Mouse (Mus musculus) testis, adult 2 months (tissue): ENCODE measurements around the gene Draxin. TPM values are rescaled to one million over a fixed set of nuclear protein-coding genes. Genes with fewer than 3 reads are reported as not detected.

Source experiments
- H3K27ac ChIP-seq: fragments of 200-500 bp; 2 replicates; pipeline ENCODE4 v1.5.1; 2012; ENCODE audit warnings: low read depth, low read length; ENCODE audit not compliant: control insufficient read depth, insufficient read depth
- H3K27me3 ChIP-seq: fragments of 200-500 bp; 2 replicates; pipeline ENCODE4 v1.6.1; 2012; ENCODE audit warnings: mild to moderate bottlenecking, low read length, moderate library complexity; ENCODE audit not compliant: control insufficient read depth, insufficient read depth
- H3K36me3 ChIP-seq: fragments of 200-500 bp; 2 replicates; pipeline ENCODE4 v1.6.1; 2012; ENCODE audit warnings: mild to moderate bottlenecking, low read length; ENCODE audit not compliant: control insufficient read depth, insufficient read depth
- H3K4me1 ChIP-seq: fragments of 200-500 bp; 2 replicates; pipeline ENCODE4 v1.6.1; 2012; ENCODE audit warnings: low read length; ENCODE audit not compliant: control insufficient read depth, insufficient read depth
- H3K4me3 ChIP-seq: fragments of 200-500 bp; 2 replicates; pipeline ENCODE4 v1.5.1; 2012; ENCODE audit warnings: low read depth, mild to moderate bottlenecking, low read length, moderate library complexity, mixed read lengths; ENCODE audit not compliant: control insufficient read depth
- CTCF ChIP-seq: fragments of 200-500 bp; IDR thresholded peaks from 2 replicates; pipeline ENCODE4 v1.5.1; 2012; ENCODE audit warnings: low read depth, mild to moderate bottlenecking, inconsistent platforms, low read length, moderate library complexity; ENCODE audit not compliant: control insufficient read depth, insufficient read depth, insufficient replicate concordance
- POLR2A ChIP-seq: fragments of 200-500 bp; IDR thresholded peaks from 2 replicates; pipeline ENCODE4 v1.6.1; 2012; ENCODE audit warnings: low read depth, mild to moderate bottlenecking, inconsistent platforms, low read length, moderate library complexity; ENCODE audit not compliant: control insufficient read depth
- polyA plus RNA-seq: library from polyadenylated mRNA; depleted of rRNA; stranded (reverse); fragments of >200 nt; gene quantifications from 2 replicates; pipeline ENCODE4 v1.2.3, GENCODE M21; 2012

Draxin gene
- polyA plus RNA-seq, 1 experiment, result 0.32 TPM

DNA sequence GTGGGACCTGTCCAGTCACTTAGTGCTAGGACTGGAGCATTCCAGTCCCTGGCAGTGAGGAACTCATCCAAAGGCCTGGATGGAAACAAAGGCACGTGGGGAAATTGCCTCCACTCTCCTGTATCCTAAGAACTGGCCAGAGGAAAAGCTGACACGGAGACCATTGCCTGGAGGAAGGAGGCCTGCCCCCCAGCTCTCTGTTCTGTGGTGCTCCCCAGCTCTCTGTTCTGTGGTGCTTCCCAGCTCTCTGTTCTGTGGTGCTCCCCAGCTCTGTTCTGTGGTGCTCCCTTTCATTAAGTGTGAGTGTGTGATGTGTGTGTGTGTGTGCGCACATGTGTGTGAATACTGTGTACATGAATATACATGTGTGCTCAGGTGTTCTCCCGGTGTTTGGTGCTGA is 35.4 kb downstream of the Draxin start:
- Histone ChIP-seq H3K27ac (no peak overlapping the region), H3K4me1 (no peaks in the 10 kb centered on the region; the same call in 1 of the 2 replicates), H3K4me3 (no peak overlapping the region), H3K36me3 (no peaks in the 10 kb centered on the region), H3K27me3 (no peaks in the 10 kb centered on the region)
- TF ChIP-seq POLR2A, result no peak
- TF ChIP-seq CTCF, result no peak

DNA sequence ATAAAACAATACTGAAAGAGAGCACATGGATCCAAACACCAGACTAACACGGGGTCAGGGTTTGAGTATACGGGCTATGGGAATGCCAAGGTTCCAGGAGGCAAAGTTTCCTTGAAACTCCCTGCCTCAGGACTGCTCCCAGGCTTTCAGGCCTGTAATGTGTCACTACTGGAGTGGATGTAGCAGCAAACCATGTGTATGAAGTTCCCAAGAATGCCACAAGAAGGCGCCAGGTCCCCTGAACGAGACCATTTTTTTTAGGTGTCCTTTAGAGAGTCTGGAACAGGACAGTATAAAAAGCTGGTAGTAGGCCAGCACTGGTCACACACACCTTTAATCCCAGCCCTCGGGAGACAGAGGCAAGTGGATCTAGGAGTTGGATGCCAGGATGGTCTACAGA is 36.3 kb downstream of the Draxin start:
- Histone ChIP-seq H3K27ac (no peak overlapping the region), H3K27me3 (no peaks in the 10 kb centered on the region), H3K4me3 (no peak overlapping the region), H3K4me1 (no peaks in the 10 kb centered on the region; the same call in 1 of the 2 replicates), H3K36me3 (no peaks in the 10 kb centered on the region)
- TF ChIP-seq CTCF, result no peak
- TF ChIP-seq POLR2A, result no peak

DNA sequence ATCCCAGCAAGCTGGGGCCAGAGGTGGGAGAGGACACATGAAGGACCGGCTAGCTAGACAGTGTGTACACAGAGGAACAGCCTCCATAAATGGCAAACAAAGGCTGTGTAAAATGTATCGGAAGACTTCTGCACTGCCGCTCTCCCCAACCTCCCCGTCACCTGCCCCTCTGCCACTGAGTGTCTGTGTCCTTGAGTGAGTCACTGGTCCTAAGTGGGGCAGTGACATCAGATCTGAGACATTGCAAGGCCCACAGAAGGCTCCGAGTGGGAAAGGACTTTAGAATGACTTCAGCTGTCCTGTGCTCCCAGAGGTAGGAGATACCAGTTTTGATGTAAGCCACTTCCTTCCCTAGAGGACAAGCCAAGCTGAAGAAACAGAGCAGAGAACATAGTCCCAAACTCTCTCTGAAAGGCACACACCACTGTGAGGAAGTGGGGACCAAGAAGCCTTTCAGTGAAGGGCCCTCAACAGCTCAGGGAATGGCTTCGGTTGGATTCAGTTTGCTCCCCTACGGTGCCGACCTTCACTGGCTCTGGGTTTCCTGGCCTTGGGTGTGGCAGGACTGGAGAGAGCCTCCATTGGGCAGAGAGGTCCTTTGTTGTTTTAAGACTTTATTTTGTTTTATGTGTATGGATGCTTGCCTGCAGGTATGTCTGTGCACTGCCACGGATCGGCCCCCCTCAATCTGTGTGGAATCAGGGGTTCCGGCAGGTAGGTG is 37.8 kb downstream of the Draxin start:
- Histone ChIP-seq H3K36me3 (no peaks in the 10 kb centered on the region), H3K4me3 (no peak overlapping the region), H3K27ac (no peak overlapping the region), H3K4me1 (no peaks in the 10 kb centered on the region; the same call in 1 of the 2 replicates), H3K27me3 (no peaks in the 10 kb centered on the region)
- TF ChIP-seq CTCF, result no peak
- no peak for TF ChIP-seq POLR2A

DNA sequence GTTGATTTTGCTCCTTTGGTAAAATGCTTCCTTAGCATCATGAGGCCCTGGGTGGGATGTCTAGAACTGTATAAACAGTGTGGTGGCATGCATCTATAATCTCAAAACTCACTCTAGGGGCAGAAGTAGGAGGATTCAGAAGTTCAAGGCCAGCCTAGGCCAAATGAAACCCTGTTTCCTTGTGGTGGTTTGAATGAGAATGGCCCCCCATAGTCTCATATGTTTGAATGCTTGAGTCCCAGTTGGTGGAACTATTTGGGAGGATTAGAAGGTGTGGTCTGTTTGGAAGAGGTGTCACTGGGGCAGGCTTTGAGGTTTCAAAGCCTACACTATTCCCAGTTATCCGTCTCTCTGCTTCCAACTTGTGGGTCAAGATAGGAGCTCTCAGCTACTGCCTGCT is 39.3 kb downstream of the Draxin start:
- TF ChIP-seq POLR2A, result no peak
- no peak for TF ChIP-seq CTCF
- Histone ChIP-seq H3K36me3 (no peaks in the 10 kb centered on the region), H3K4me1 (peaks cover 6% of the 10 kb centered on the region), H3K27me3 (no peaks in the 10 kb centered on the region), H3K27ac (no peak overlapping the region), H3K4me3 (no peak overlapping the region)

DNA sequence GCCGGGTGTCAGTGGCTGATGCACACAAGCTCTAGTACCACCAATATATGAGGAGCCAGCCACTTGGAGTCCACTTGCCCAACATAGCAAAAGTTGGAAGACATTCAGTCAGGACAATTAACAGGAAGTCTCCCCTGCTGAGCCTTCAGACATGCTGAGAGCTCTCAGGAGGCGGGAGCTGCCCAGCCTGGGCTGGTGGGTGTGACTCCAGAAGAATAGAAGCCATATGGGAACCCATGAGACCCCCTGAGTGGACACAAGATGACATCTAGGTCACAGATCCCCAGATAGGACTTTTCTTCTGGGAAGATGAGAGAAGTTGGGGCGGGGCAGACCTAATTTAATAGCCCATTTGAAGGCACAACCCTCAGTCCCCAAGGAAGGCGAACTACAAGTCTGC is 41.3 kb downstream of the Draxin start:
- TF ChIP-seq CTCF (no peak), POLR2A (no peak)
- peaks cover 13% of the 10 kb centered on the region for H3K4me1 ChIP-seq

DNA sequence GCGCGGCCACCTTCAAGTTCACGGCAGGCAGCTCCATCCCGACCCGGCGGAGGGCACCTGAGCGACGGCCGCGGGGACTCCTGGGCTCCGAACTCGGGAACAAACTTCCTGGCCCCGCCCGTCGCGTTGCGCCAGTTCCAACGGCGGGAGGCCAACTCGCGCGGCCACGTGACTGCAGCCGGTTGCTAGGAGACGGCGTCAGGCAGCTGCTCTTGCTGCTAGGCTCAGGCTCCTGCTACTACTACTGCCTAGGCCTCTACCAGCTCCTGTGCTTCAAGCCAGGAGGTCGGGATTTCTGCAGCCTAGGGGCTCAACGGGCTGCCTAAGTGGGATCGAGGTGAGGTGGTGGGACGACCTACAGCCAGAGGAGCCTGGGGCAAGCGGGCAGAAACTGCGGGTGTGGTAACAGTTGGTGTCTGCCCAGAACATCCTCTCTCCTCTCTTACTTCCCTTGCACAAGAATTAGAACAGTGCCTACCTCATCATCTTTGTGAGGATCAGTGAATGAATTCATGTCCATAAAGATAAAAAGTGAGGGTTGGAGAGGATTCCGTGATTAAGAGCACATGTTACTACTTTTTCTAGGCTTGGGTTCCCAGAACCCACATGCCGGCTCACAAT is 42.5 kb downstream of the Draxin start, which contains the start of gene Agtrap:
TSS of gene Agtrap (minus strand) at position 125 of the 621 bp plus-strand sequence.
- TF ChIP-seq CTCF, result no peak
- peak; percentile 90 for TF ChIP-seq POLR2A
- Histone ChIP-seq H3K4me3 (peak within 1 kb of the TSS; percentile 94), H3K27ac (peak within 1 kb of the TSS; percentile 92), H3K27me3 (no peaks in the 10 kb centered on the region), H3K36me3 (no peaks in the 10 kb centered on the region), H3K4me1 (peaks cover 18% of the 10 kb centered on the region)

More for the DNA sequence above, 41.3 kb downstream of the Draxin start:
- no peaks in the 10 kb centered on the region for H3K27me3 ChIP-seq
- H3K36me3 ChIP-seq, result no peaks in the 10 kb centered on the region
- no peak overlapping the region for H3K27ac ChIP-seq
- peak overlapping the region; percentile 67 for H3K4me3 ChIP-seq

DNA sequence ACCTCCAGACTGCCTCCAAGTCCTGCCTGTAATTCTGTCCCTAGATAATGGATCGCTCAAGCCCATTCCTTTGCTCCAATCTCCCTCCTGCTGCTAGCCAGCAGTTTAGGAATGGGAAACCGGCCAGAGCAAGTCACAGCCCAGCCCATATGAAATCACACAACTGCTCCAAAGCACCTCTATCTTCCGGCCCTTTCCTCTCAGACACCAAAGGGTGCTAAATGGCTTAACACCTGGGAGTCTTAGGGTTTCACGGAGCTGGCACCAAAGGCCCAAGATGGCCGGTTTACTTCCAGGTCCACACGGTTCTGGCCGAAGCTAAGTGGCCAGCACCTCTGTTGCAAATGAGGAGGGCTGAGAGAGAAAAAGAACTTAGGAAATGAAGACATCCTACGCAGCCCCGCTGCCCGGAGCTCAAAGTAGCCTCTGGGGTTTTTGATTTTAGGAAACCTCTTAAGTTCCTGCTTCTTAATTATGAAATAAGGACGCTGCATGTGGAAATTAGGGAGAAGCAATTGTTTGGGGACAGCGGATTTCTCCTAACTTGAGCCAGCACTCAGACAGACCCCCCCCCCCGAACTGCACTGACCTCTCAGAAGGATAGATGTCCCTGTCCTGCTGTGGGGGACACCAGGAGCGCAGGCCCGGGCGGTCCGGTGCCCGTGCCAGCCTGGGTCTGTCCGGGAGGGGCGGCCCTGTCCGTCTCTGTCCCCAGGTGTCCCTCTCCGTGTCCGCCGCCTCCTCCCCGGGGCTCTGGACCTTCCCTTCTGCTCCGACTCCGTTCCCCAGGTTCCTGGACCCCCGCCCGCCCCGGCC is 43.2 kb downstream of the Draxin start:
- H3K36me3 ChIP-seq, result no peaks in the 10 kb centered on the region
- H3K4me3 ChIP-seq, result peak overlapping the region; percentile 94
- peak overlapping the region; percentile 83 for H3K27ac ChIP-seq
- no peaks in the 10 kb centered on the region for H3K27me3 ChIP-seq
- no peak for TF ChIP-seq POLR2A
- TF ChIP-seq CTCF, result no peak
- H3K4me1 ChIP-seq, result peaks cover 18% of the 10 kb centered on the region
